Mouse (Mus musculus): ENCODE results near the gene Gm45140.
"Not testable (repeated sequence)": the region's sequence is repeated elsewhere in the genome, so short reads cannot be mapped to it uniquely, and the experiment has no call there.

Gene Gm45140

GRCm38 (mm10) chr6:87776663-87777062 is 58.9 kb downstream of the Gm45140 start:
- no peak for ATAC-seq (ENCODE audit: low TSS enrichment)

GRCm38 (mm10) chr6:87775588-87776245 is 59.9 kb downstream of the Gm45140 start:
- no peak for ATAC-seq (ENCODE audit: low TSS enrichment)

GRCm38 (mm10) chr6:87774909-87775308 is 60.7 kb downstream of the Gm45140 start:
- no peak for ATAC-seq (ENCODE audit: low TSS enrichment)

GRCm38 (mm10) chr6:87774466-87774865 is 61.1 kb downstream of the Gm45140 start:
- ATAC-seq (ENCODE audit: low TSS enrichment), result no peak

GRCm38 (mm10) chr6:87770626-87771025 is 65.0 kb downstream of the Gm45140 start:
- ATAC-seq (ENCODE audit: low TSS enrichment), result no peak

GRCm38 (mm10) chr6:87764296-87764695 is 71.3 kb downstream of the Gm45140 start:
- not testable (repeated sequence) for ATAC-seq (ENCODE audit: low TSS enrichment)

GRCm38 (mm10) chr6:87763376-87764280 is 72.0 kb downstream of the Gm45140 start:
- ATAC-seq (ENCODE audit: low TSS enrichment), result peak; percentile 55; the same call in 1 of the 2 replicates

GRCm38 (mm10) chr6:87762161-87762560 is 73.4 kb downstream of the Gm45140 start:
- ATAC-seq (ENCODE audit: low TSS enrichment), result no peak

- no peak for ATAC-seq (ENCODE audit: low TSS enrichment)
These were observed 75.7 kb downstream of the Gm45140 start for GRCm38 (mm10) chr6:87759850-87760249.

GRCm38 (mm10) chr6:87759404-87759803 is 76.2 kb downstream of the Gm45140 start:
- no peak for ATAC-seq (ENCODE audit: low TSS enrichment)

GRCm38 (mm10) chr6:87756896-87757295 is 78.7 kb downstream of the Gm45140 start:
- ATAC-seq (ENCODE audit: low TSS enrichment), result no peak

GRCm38 (mm10) chr6:87755196-87755595 is 80.4 kb downstream of the Gm45140 start:
- ATAC-seq (ENCODE audit: low TSS enrichment), result no peak

GRCm38 (mm10) chr6:87751574-87751973 is 84.0 kb downstream of the Gm45140 start:
- ATAC-seq (ENCODE audit: low TSS enrichment), result no peak

GRCm38 (mm10) chr6:87750184-87750910 is 85.2 kb downstream of the Gm45140 start:
- no peak for ATAC-seq (ENCODE audit: low TSS enrichment)

- ATAC-seq (ENCODE audit: low TSS enrichment), result no peak
These were observed 87.1 kb downstream of the Gm45140 start for GRCm38 (mm10) chr6:87748531-87748930.

GRCm38 (mm10) chr6:87748078-87748477 is 87.5 kb downstream of the Gm45140 start:
- no peak for ATAC-seq (ENCODE audit: low TSS enrichment)

- ATAC-seq (ENCODE audit: low TSS enrichment), result no peak
These were observed 88.7 kb downstream of the Gm45140 start for GRCm38 (mm10) chr6:87746849-87747248.

- no peak for ATAC-seq (ENCODE audit: low TSS enrichment)
These were observed 89.5 kb downstream of the Gm45140 start for GRCm38 (mm10) chr6:87746059-87746458.

GRCm38 (mm10) chr6:87745301-87745700 is 90.3 kb downstream of the Gm45140 start:
- ATAC-seq (ENCODE audit: low TSS enrichment), result no peak

- no peak for ATAC-seq (ENCODE audit: low TSS enrichment)
These were observed 91.0 kb downstream of the Gm45140 start for GRCm38 (mm10) chr6:87744632-87745031.

GRCm38 (mm10) chr6:87743281-87743680 is 92.3 kb downstream of the Gm45140 start:
- no peak for ATAC-seq (ENCODE audit: low TSS enrichment)

GRCm38 (mm10) chr6:87742804-87743203 is 92.8 kb downstream of the Gm45140 start:
- no peak for ATAC-seq (ENCODE audit: low TSS enrichment)
